Mouse (Mus musculus): Measurements from ENCODE around the gene Htr2b.

The Htr2b gene

GRCm38 (mm10) chr1:86076565-86076964, 35.2 kb downstream of the Htr2b start:
- DNase-seq (ENCODE audit: low spot score) = no peak

- DNase-seq (ENCODE audit: low spot score) = peak; percentile 84
Measured at GRCm38 (mm10) chr1:86064271-86064991, 47.3 kb downstream of the Htr2b start, which contains the start of gene Psmd1. Gene Psmd1 (plus strand): TSS chr1:86064387.

- no peak for DNase-seq (ENCODE audit: low spot score)
Measured at GRCm38 (mm10) chr1:86062523-86062922, 49.2 kb downstream of the Htr2b start.

GRCm38 (mm10) chr1:86058856-86059769, 52.7 kb downstream of the Htr2b start:
- peak; percentile 93 for DNase-seq (ENCODE audit: low spot score)

- DNase-seq (ENCODE audit: low spot score) = no peak
Measured at GRCm38 (mm10) chr1:86056284-86056683, 55.5 kb downstream of the Htr2b start.

GRCm38 (mm10) chr1:86054943-86055342, 56.8 kb downstream of the Htr2b start:
- no peak for DNase-seq (ENCODE audit: low spot score)

GRCm38 (mm10) chr1:86053198-86053921, 58.4 kb downstream of the Htr2b start:
- DNase-seq (ENCODE audit: low spot score) = no peak
